Mouse (Mus musculus): Measurements from ENCODE around the gene Tnfrsf17. TPM values are rescaled to one million over a fixed set of nuclear protein-coding genes. Genes with fewer than 3 reads are reported as not detected.

Tnfrsf17 gene
- not detected in 2 replicates for polyA plus RNA-seq (2014; fragmentation: Nextera tagmentation; extraction: Ambion mirVana)

GRCm38 (mm10) chr16:11313512-11313911 is at the start of gene Tnfrsf17:
TSS of gene Tnfrsf17 (plus strand) at chr16:11313812.
- Histone ChIP-seq H3K9me3 (replicated peaks; ENCODE audit: control insufficient read depth, low read length) (no peaks in the 10 kb centered on the region), H3K4me1 (ENCODE audit: control insufficient read depth, insufficient read depth, low read length) (no peaks in the 10 kb centered on the region), H3K36me3 (ENCODE audit: control insufficient read depth, insufficient read depth, low read length) (no peaks in the 10 kb centered on the region), H3K4me2 (ENCODE audit: low read length) (no peak within 1 kb of the TSS), H3K27ac (ENCODE audit: low read depth, low read length) (no peak within 1 kb of the TSS), H3K27me3 (replicated peaks; ENCODE audit: control insufficient read depth, insufficient read depth, low read length) (no peaks in the 10 kb centered on the region), H3K9ac (ENCODE audit: low read length) (no peak within 1 kb of the TSS), H3K4me3 (ENCODE audit: low read depth, low read length) (no peak within 1 kb of the TSS)
- ATAC-seq = no peak
- no peak for DNase-seq (ENCODE audit: low spot score)
- WGBS = 62% methylated on average over 7 of the region's 7 CpGs

DNA sequence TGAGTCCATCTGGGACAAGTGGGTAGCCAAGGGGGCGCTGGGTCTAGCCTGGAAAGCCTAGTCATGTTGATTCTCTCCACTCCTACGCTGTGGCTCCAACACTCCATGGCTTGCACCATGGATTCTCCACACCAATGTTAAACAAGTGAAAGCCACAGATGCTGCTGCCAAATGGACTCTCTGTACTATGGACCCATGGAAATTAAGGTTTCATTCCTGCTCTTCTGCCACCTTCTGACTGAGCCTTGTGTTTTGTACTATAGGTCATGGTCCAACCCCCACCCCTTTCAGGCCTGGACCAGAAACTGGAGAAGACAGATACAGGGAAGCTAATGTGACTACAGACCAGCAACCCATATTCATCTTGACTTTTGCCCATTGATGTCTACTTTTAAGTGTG is 47.1 kb upstream of the Tnfrsf17 start:
- 74% methylated on average over 2 of the region's 2 CpGs for WGBS
- ATAC-seq (no peak), DNase-seq (ENCODE audit: low spot score) (no peak)
- no peak overlapping the region for H3K4me2 ChIP-seq (ENCODE audit: low read length)
- no peak overlapping the region for H3K9ac ChIP-seq (ENCODE audit: low read length)
- H3K4me3 ChIP-seq (ENCODE audit: low read depth, low read length) = no peak overlapping the region
- H3K4me1 ChIP-seq (ENCODE audit: control insufficient read depth, insufficient read depth, low read length) = no peaks in the 10 kb centered on the region
- H3K36me3 ChIP-seq (ENCODE audit: control insufficient read depth, insufficient read depth, low read length) = no peaks in the 10 kb centered on the region
- no peaks in the 10 kb centered on the region for H3K9me3 ChIP-seq (replicated peaks; ENCODE audit: control insufficient read depth, low read length)
- no peak overlapping the region for H3K27ac ChIP-seq (ENCODE audit: low read depth, low read length)
- no peaks in the 10 kb centered on the region for H3K27me3 ChIP-seq (replicated peaks; ENCODE audit: control insufficient read depth, insufficient read depth, low read length)

- DNase-seq (ENCODE audit: low spot score) (no peak), ATAC-seq (no peak)
- Histone ChIP-seq H3K27ac (ENCODE audit: low read depth, low read length) (no peak overlapping the region), H3K9me3 (replicated peaks; ENCODE audit: control insufficient read depth, low read length) (no peaks in the 10 kb centered on the region), H3K27me3 (replicated peaks; ENCODE audit: control insufficient read depth, insufficient read depth, low read length) (no peaks in the 10 kb centered on the region), H3K4me2 (ENCODE audit: low read length) (no peak overlapping the region), H3K9ac (ENCODE audit: low read length) (no peak overlapping the region), H3K4me3 (ENCODE audit: low read depth, low read length) (no peak overlapping the region), H3K36me3 (ENCODE audit: control insufficient read depth, insufficient read depth, low read length) (no peaks in the 10 kb centered on the region), H3K4me1 (ENCODE audit: control insufficient read depth, insufficient read depth, low read length) (no peaks in the 10 kb centered on the region)
- WGBS = 47% methylated on average over 6 of the region's 6 CpGs
Observed at GRCm38 (mm10) chr16:11269808-11270207, 43.8 kb upstream of the Tnfrsf17 start.

- 92% methylated on average over 2 of the region's 2 CpGs for WGBS
- no peaks in the 10 kb centered on the region for H3K4me1 ChIP-seq (ENCODE audit: control insufficient read depth, insufficient read depth, low read length)
- H3K4me2 ChIP-seq (ENCODE audit: low read length) = no peak overlapping the region
- no peak overlapping the region for H3K4me3 ChIP-seq (ENCODE audit: low read depth, low read length)
- H3K9ac ChIP-seq (ENCODE audit: low read length) = no peak overlapping the region
- DNase-seq (ENCODE audit: low spot score) (no peak), ATAC-seq (no peak)
- no peaks in the 10 kb centered on the region for H3K36me3 ChIP-seq (ENCODE audit: control insufficient read depth, insufficient read depth, low read length)
- no peaks in the 10 kb centered on the region for H3K27me3 ChIP-seq (replicated peaks; ENCODE audit: control insufficient read depth, insufficient read depth, low read length)
- H3K27ac ChIP-seq (ENCODE audit: low read depth, low read length) = no peak overlapping the region
- H3K9me3 ChIP-seq (replicated peaks; ENCODE audit: control insufficient read depth, low read length) = no peaks in the 10 kb centered on the region
Observed at GRCm38 (mm10) chr16:11270642-11271041, 43.0 kb upstream of the Tnfrsf17 start.

DNA sequence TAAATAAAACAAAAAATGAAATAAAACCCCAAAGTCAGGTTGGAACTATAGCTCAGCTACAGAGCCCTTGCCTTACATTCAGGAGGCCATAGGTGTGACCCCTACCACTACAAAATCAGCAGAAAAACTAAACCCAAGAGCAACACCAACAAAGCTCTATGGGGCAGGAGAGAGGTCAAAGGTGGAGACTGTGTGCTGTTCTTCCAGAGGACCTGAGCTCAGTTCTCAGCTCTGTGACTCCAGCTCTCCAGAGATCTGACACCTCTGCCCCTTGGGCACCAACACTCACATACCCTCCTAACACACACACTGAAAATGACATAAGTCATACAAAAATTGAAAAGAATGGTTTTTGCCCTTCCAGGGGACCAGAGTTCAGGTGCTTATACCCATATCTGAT is 42.5 kb upstream of the Tnfrsf17 start:
- H3K9ac ChIP-seq (ENCODE audit: low read length) = no peak overlapping the region
- H3K36me3 ChIP-seq (ENCODE audit: control insufficient read depth, insufficient read depth, low read length) = no peaks in the 10 kb centered on the region
- no peaks in the 10 kb centered on the region for H3K4me1 ChIP-seq (ENCODE audit: control insufficient read depth, insufficient read depth, low read length)
- ATAC-seq = no peak
- no peak overlapping the region for H3K27ac ChIP-seq (ENCODE audit: low read depth, low read length)
- H3K27me3 ChIP-seq (replicated peaks; ENCODE audit: control insufficient read depth, insufficient read depth, low read length) = no peaks in the 10 kb centered on the region
- no peak overlapping the region for H3K4me2 ChIP-seq (ENCODE audit: low read length)
- no peak overlapping the region for H3K4me3 ChIP-seq (ENCODE audit: low read depth, low read length)
- H3K9me3 ChIP-seq (replicated peaks; ENCODE audit: control insufficient read depth, low read length) = no peaks in the 10 kb centered on the region
- DNase-seq (ENCODE audit: low spot score) = no peak

DNA sequence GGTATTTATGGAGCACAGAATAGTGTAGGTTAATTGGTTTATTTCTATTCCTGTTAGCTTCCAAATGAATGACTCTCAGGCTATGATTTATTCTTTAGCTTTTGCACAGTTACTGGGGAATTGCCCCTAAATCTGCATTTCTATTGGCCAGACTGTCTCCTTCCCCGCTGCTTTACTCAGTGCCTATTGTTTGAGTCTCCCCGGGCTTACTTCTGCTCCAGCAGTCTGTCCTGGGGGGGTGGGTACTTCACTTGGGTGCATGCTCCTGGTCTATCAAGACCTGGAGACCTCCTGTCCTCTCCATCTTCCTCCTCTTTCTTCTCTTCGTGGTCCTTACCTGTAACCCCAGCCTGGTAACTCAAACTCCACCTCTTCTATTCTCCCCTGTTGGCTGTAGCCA is 36.7 kb upstream of the Tnfrsf17 start:
- Histone ChIP-seq H3K4me3 (ENCODE audit: low read depth, low read length) (no peak overlapping the region), H3K4me2 (ENCODE audit: low read length) (no peak overlapping the region), H3K27me3 (replicated peaks; ENCODE audit: control insufficient read depth, insufficient read depth, low read length) (no peaks in the 10 kb centered on the region), H3K9ac (ENCODE audit: low read length) (no peak overlapping the region), H3K27ac (ENCODE audit: low read depth, low read length) (no peak overlapping the region), H3K9me3 (replicated peaks; ENCODE audit: control insufficient read depth, low read length) (no peaks in the 10 kb centered on the region), H3K36me3 (ENCODE audit: control insufficient read depth, insufficient read depth, low read length) (no peaks in the 10 kb centered on the region), H3K4me1 (ENCODE audit: control insufficient read depth, insufficient read depth, low read length) (no peaks in the 10 kb centered on the region)
- ATAC-seq = no peak
- WGBS = 25% methylated on average over 3 of the region's 3 CpGs
- DNase-seq (ENCODE audit: low spot score) = no peak

DNA sequence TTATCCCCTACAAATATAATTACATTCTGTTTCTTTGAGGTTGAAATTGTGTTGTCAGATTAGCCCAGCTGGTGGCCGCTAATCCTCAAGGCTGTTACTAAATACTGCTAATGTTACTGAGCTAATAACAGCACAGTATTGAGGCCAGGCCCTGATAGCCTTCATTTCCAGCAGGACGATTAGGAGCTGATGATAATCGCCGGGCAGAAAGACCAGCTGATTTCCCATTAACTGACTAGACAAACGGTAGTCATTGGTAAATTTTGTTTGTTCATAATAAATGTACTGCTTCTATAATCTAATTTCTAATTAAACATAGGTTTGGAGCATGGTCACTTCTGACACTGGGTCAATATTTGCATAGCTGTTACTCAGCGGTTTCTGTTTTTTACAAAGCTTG is 34.8 kb upstream of the Tnfrsf17 start:
- no peak overlapping the region for H3K4me3 ChIP-seq (ENCODE audit: low read depth, low read length)
- WGBS = 56% methylated on average over 6 of the region's 6 CpGs
- no peak overlapping the region for H3K27ac ChIP-seq (ENCODE audit: low read depth, low read length)
- DNase-seq (ENCODE audit: low spot score) (no peak), ATAC-seq (no peak)
- no peak overlapping the region for H3K9ac ChIP-seq (ENCODE audit: low read length)
- H3K9me3 ChIP-seq (replicated peaks; ENCODE audit: control insufficient read depth, low read length) = no peaks in the 10 kb centered on the region
- H3K4me2 ChIP-seq (ENCODE audit: low read length) = no peak overlapping the region
- H3K36me3 ChIP-seq (ENCODE audit: control insufficient read depth, insufficient read depth, low read length) = no peaks in the 10 kb centered on the region
- no peaks in the 10 kb centered on the region for H3K27me3 ChIP-seq (replicated peaks; ENCODE audit: control insufficient read depth, insufficient read depth, low read length)
- no peaks in the 10 kb centered on the region for H3K4me1 ChIP-seq (ENCODE audit: control insufficient read depth, insufficient read depth, low read length)

GRCm38 (mm10) chr16:11282655-11283232 is 30.9 kb upstream of the Tnfrsf17 start:
- Histone ChIP-seq H3K4me1 (ENCODE audit: control insufficient read depth, insufficient read depth, low read length) (no peaks in the 10 kb centered on the region), H3K9me3 (replicated peaks; ENCODE audit: control insufficient read depth, low read length) (no peaks in the 10 kb centered on the region), H3K27ac (ENCODE audit: low read depth, low read length) (no peak overlapping the region), H3K9ac (ENCODE audit: low read length) (no peak overlapping the region), H3K4me2 (ENCODE audit: low read length) (no peak overlapping the region), H3K36me3 (ENCODE audit: control insufficient read depth, insufficient read depth, low read length) (no peaks in the 10 kb centered on the region), H3K4me3 (ENCODE audit: low read depth, low read length) (no peak overlapping the region), H3K27me3 (replicated peaks; ENCODE audit: control insufficient read depth, insufficient read depth, low read length) (no peaks in the 10 kb centered on the region)
- no peak for DNase-seq (ENCODE audit: low spot score)
- WGBS = 88% methylated on average over 5 of the region's 5 CpGs
- no peak for ATAC-seq

DNA sequence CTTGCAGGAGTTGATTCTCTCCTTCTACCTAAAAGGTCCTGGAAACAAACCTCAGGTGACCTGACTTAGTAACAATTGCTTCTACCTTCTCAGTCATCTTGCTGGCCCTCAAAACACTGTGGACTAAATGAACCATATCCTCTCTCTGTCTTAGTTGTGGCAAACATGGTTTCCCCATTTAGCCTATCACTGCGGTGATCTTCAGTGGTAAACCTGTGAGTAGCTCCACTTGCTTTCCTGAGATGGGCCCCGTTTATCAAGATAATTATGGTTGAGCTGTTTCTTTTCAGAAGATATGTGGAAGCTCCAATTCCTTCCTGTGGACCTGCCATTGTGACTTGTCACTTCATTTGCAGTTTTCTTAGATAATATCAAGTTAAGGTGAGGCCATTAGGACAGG is 28.7 kb upstream of the Tnfrsf17 start:
- no peak overlapping the region for H3K4me2 ChIP-seq (ENCODE audit: low read length)
- ATAC-seq (no peak), DNase-seq (ENCODE audit: low spot score) (no peak)
- no peaks in the 10 kb centered on the region for H3K27me3 ChIP-seq (replicated peaks; ENCODE audit: control insufficient read depth, insufficient read depth, low read length)
- H3K9me3 ChIP-seq (replicated peaks; ENCODE audit: control insufficient read depth, low read length) = no peaks in the 10 kb centered on the region
- H3K4me1 ChIP-seq (ENCODE audit: control insufficient read depth, insufficient read depth, low read length) = no peaks in the 10 kb centered on the region
- no peak overlapping the region for H3K9ac ChIP-seq (ENCODE audit: low read length)
- H3K27ac ChIP-seq (ENCODE audit: low read depth, low read length) = no peak overlapping the region
- H3K36me3 ChIP-seq (ENCODE audit: control insufficient read depth, insufficient read depth, low read length) = no peaks in the 10 kb centered on the region
- H3K4me3 ChIP-seq (ENCODE audit: low read depth, low read length) = no peak overlapping the region
- WGBS = 93% methylated on average over 2 of the region's 2 CpGs
